Comparison of ENCODE assay signal across 7 mouse cellular contexts in genomic region chr6:101376511-101377166, GRCm38 (mm10). TPM values are rescaled to one million over a fixed set of nuclear protein-coding genes. Genes with fewer than 3 reads are reported as not detected.
DNase-seq lines count a peak whose midpoint lies in the region; ATAC-seq and TF ChIP-seq lines count a peak whose summit lies in the region.

No protein-coding gene starts in this region.

- DNase-seq in NIH3T3 (ENCODE audit: low read depth) = peak; percentile 52
- DNase-seq in embryonic facial prominence, embryonic 10.5 days (ENCODE audit: low spot score) = peak; percentile 42
- DNase-seq in heart, postnatal 10 days = peak; percentile 71 to 72
- no peak for DNase-seq in liver, embryonic 11.5 days (ENCODE audit: low spot score)
- DNase-seq in stomach, postnatal 0 days (ENCODE audit: low spot score) = peak; percentile 18
- DNase-seq in cerebellum, postnatal 36 days = no peak
- DNase-seq in cerebellum, postnatal 4 days (ENCODE audit: low spot score in 2 of 2) = no peak

- H3K4me1 ChIP-seq in embryonic facial prominence, embryonic 10.5 days = peaks cover 64% of the 10 kb centered on the region
- H3K4me1 ChIP-seq in liver, embryonic 11.5 days (replicated peaks; ENCODE audit: control insufficient read depth, insufficient read depth, low read length) = peaks cover 2% of the 10 kb centered on the region; the same call in 1 of the 2 replicates
- H3K4me1 ChIP-seq in stomach, postnatal 0 days (replicated peaks; ENCODE audit: control insufficient read depth, insufficient read depth) = no peaks in the 10 kb centered on the region

- no peak for TF ChIP-seq EP300 in stomach, postnatal 0 days (optimal IDR thresholded peaks at IDR 0.05)

- peak overlapping the region; percentile 10; the same call in 1 of the 2 replicates for H3K9ac ChIP-seq in liver, embryonic 11.5 days (ENCODE audit: low read depth, low read length)
- peak overlapping the region; percentile 70 for H3K9ac ChIP-seq in stomach, postnatal 0 days (ENCODE audit: low read length)

- H3K27ac ChIP-seq in embryonic facial prominence, embryonic 10.5 days (replicated peaks) = peak overlapping the region; percentile 97
- peak overlapping the region; percentile 77; the same call in 1 of the 2 replicates for H3K27ac ChIP-seq in liver, embryonic 11.5 days (ENCODE audit: low read depth, low read length)
- H3K27ac ChIP-seq in stomach, postnatal 0 days (replicated peaks) = peak overlapping the region; percentile 91

- intact Hi-C loops in heart, postnatal 10 days (cut with DNase I) = loop anchor here (2.0 to 5.0 kb wide), 2 partner anchors 110 to 494 kb away; no protein-coding TSS in a partner anchor

- H3K4me3 ChIP-seq in embryonic facial prominence, embryonic 10.5 days = peak overlapping the region; percentile 78
- H3K4me3 ChIP-seq in liver, embryonic 11.5 days (ENCODE audit: low read depth, low read length) = peak overlapping the region; percentile 63
- H3K4me3 ChIP-seq in stomach, postnatal 0 days (ENCODE audit: low read depth, low read length) = peak overlapping the region; percentile 61

- no peaks in the 10 kb centered on the region for H3K9me3 ChIP-seq in embryonic facial prominence, embryonic 10.5 days
- H3K9me3 ChIP-seq in liver, embryonic 11.5 days (ENCODE audit: control insufficient read depth, low read length) = no peaks in the 10 kb centered on the region
- no peaks in the 10 kb centered on the region for H3K9me3 ChIP-seq in stomach, postnatal 0 days (ENCODE audit: control insufficient read depth, low read length)

- H3K27me3 ChIP-seq in embryonic facial prominence, embryonic 10.5 days (replicated peaks; ENCODE audit: low read depth, poor library complexity, severe bottlenecking) = peaks cover 15% of the 10 kb centered on the region; the same call in 1 of the 2 replicates
- peaks cover 28% of the 10 kb centered on the region for H3K27me3 ChIP-seq in liver, embryonic 11.5 days (replicated peaks; ENCODE audit: control insufficient read depth, insufficient read depth, low read length)
- H3K27me3 ChIP-seq in stomach, postnatal 0 days (ENCODE audit: control insufficient read depth, insufficient read depth, low read length) = no peaks in the 10 kb centered on the region

- H3K4me2 ChIP-seq in liver, embryonic 11.5 days = peak overlapping the region; percentile 68
- H3K4me2 ChIP-seq in stomach, postnatal 0 days (replicated peaks; ENCODE audit: low read depth) = peak overlapping the region; percentile 77

- no peak for ATAC-seq in liver, embryonic 11.5 days (replicated peaks; ENCODE audit: low FRiP score)
- ATAC-seq in stomach, postnatal 0 days (ENCODE audit: low FRiP score, low TSS enrichment) = no peak

- WGBS in embryonic facial prominence, embryonic 10.5 days = under 1% methylated on average over 10 of the region's 10 CpGs
- 13% methylated on average over 10 of the region's 10 CpGs for WGBS in liver, embryonic 11.5 days
- WGBS in stomach, postnatal 0 days = 10% methylated on average over 10 of the region's 10 CpGs

- H3K36me3 ChIP-seq in embryonic facial prominence, embryonic 10.5 days (replicated peaks) = peaks cover 11% of the 10 kb centered on the region
- H3K36me3 ChIP-seq in liver, embryonic 11.5 days (ENCODE audit: control insufficient read depth, insufficient read depth, low read length) = no peaks in the 10 kb centered on the region
- no peaks in the 10 kb centered on the region for H3K36me3 ChIP-seq in stomach, postnatal 0 days (ENCODE audit: control insufficient read depth, insufficient read depth, low read length)

- TF ChIP-seq CTCF in stomach, postnatal 0 days (IDR thresholded peaks at IDR 0.05; ENCODE audit: low read depth) = no peak

RNA-seq across cellular contexts. Expression of gene Pdzrn3, which starts 1.1 kb away (rescaled TPM):
- polyA plus RNA-seq in embryonic facial prominence, embryonic 10.5 days (2016; fragmentation: Nextera tagmentation; extraction: Ambion mirVana) = 7.9 and 8.9 TPM in 2 replicates
- 10 to 100 TPM; 41.4 to 69.5 TPM for total RNA-seq in heart, postnatal 10 days (2021)
- 2.6 and 4.8 TPM in 2 replicates for polyA plus RNA-seq in liver, embryonic 11.5 days (2014; fragmentation: Nextera tagmentation; extraction: Ambion mirVana)
- polyA plus RNA-seq in stomach, postnatal 0 days (2015; fragmentation: Nextera tagmentation; extraction: Ambion mirVana) = 5.1 and 6.1 TPM in 2 replicates

Comparison
In these comparisons a context has a peak if more than half of its experiments do, and no peak if none do; other contexts are left out.
1. DNase-seq: peak in NIH3T3 (single experiment), embryonic facial prominence, embryonic 10.5 days (single experiment), heart, postnatal 10 days (2 of 2) and stomach, postnatal 0 days (single experiment); none in liver, embryonic 11.5 days (single experiment), cerebellum, postnatal 36 days (0 of 2) and cerebellum, postnatal 4 days (0 of 2).
2. Peak in every context shown above with its lines, with median percentiles within 50 percentile points of each other: H3K27ac ChIP-seq and H3K4me3 ChIP-seq.